Mouse (Mus musculus) granulocyte monocyte progenitor cell, adult 5-6 weeks (primary cell): ENCODE data around the gene Mus81. TPM values are rescaled to one million over a fixed set of nuclear protein-coding genes. Genes with fewer than 3 reads are reported as not detected.
A peak's percentile ranks its signal among the peaks of the same experiment; 100 is the strongest.

ENCODE experiments used
- ATAC-seq: replicated peaks from 2 replicates; pipeline ENCODE4 v1.8.0; 2016; ENCODE audit warnings: mild to moderate bottlenecking, moderate TSS enrichment, inconsistent platforms; ENCODE audit not compliant: poor library complexity, severe bottlenecking
- total RNA-seq, 2 experiments: library from RNA; stranded (forward) in 1 of 2; stranded (reverse) in 1 of 2; fragments of 200-712, 200-1000 nt in 1 of 2; fragments of >200 nt in 1 of 2; fragmentation: Nextera tagmentation in 1 of 2; gene quantifications; 2 replicates each; pipeline ENCODE4 v1.2.3; 2014 to 2017

The Mus81 gene
- total RNA-seq (2014; fragmentation: Nextera tagmentation) (23.9 and 39.7 TPM in 2 replicates), total RNA-seq (2017) (9.4 and 13.5 TPM in 2 replicates)

DNA sequence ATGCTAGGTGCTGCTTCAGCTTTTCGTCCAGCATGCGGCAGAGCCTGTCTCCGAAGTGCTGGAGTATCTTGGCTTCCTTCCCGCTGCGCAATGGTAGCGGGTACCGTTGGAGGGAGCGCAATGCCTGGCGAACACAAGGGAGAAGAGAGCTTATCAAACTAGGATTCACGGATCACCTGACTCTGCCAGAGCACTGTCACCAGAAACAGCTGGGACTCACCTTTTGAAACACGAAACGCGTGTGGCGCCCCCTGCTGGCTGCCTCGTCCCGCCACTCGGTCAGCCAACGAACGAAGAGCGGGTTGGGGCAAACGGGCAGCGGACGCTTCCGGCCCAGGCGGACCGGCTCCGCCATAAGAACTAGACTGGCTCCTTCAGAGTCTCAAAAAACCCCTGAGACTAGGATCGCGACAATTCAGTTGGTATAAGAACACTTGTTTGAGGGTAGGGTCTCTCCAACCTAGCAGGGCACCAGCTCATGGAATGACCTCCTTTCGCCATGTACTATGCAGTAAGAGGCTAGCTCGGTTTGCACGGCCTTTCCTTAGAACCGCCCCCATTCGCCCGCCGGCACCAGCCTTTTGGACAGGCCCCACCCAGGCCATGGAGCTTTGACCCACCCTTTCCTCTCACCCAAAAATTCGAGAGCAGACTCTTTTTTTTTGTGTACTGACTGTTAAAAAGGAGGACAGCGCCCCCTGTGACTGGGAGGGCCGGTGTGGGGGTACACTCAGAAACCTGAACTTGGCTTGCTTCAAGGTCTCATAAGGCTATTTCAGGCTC, at the start of gene Mus81:
TSS of gene Mus81 (minus strand) at position 635 of the 783 bp plus-strand sequence.
- ATAC-seq: peak; percentile 29

DNA sequence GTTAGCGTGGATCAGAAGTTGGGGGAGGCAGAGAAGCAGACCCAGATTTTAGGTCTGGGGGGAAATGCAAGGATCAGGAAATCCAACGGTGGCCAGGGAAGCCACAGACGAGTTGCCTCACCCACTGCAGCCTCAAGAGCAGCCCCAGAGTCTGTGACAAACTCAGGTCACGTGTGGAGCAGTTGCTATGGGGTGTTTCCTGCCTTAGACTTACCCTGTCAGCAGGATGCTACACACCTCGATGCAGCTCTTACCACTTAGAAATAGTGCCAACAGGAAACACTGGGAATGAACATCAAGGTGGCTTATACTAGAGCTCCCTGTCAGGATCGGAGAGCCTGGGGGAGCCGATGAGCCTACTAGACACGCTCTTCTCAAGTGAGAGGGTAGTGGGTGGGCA, 44.3 kb upstream of the Mus81 start:
- ATAC-seq: peak; percentile 20; the same call in 1 of the 2 replicates

GRCm38 (mm10) chr19:5530138-5530524, 41.9 kb upstream of the Mus81 start:
- no peak for ATAC-seq

- ATAC-seq: peak; percentile 95
Measured at GRCm38 (mm10) chr19:5529325-5530137, 41.3 kb upstream of the Mus81 start.

- no peak for ATAC-seq
Measured at GRCm38 (mm10) chr19:5525204-5525603, 37.0 kb upstream of the Mus81 start.

GRCm38 (mm10) chr19:5518721-5519120, 30.5 kb upstream of the Mus81 start:
- no peak for ATAC-seq

GRCm38 (mm10) chr19:5516906-5517505, 28.8 kb upstream of the Mus81 start:
- no peak for ATAC-seq

DNA sequence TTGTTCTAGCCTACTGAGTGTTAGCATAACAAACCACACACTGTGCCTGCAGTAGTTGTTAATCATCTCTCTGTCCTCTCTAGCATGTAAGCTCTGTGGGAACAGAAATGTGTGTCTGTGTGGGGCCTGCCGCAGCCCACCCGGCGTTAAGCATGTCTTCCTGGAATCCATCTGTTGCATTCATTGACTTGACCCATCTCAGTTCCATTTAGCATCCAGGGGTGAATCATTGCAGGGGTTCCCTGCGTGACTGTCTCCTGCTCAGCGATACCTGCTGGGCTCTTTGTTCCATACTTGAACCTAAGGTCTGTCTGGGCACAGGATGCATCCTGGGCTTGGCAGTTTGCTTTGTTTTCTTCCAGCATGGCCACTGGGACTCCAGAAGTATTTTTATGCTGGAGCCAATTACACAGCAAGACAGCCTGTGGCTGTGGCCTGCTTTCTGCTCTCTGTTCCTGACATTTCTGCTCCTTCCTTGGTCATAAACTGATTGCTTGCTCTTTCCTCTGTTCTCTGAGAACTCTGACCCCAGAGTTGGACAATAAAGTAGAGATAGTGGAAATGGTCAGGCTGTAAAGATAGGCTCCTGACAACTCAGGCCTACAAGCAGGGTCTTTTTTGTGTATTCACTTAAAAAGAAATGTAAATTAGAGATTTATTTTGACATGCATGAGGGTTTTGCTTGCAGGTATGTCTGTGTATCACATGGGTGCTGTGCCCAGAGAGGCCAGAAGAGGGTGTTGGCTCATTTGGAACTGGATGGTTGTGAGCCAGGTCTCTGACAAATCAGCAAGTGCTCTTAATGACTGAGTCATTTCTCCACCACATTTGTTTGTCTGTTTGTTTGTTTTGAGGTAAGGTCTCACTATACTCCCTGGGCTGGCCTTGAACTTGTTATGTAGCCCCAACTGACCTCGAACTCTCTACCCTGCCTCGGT, 27.9 kb upstream of the Mus81 start:
- ATAC-seq: no peak

GRCm38 (mm10) chr19:5513005-5513349, 24.8 kb upstream of the Mus81 start:
- ATAC-seq: no peak

DNA sequence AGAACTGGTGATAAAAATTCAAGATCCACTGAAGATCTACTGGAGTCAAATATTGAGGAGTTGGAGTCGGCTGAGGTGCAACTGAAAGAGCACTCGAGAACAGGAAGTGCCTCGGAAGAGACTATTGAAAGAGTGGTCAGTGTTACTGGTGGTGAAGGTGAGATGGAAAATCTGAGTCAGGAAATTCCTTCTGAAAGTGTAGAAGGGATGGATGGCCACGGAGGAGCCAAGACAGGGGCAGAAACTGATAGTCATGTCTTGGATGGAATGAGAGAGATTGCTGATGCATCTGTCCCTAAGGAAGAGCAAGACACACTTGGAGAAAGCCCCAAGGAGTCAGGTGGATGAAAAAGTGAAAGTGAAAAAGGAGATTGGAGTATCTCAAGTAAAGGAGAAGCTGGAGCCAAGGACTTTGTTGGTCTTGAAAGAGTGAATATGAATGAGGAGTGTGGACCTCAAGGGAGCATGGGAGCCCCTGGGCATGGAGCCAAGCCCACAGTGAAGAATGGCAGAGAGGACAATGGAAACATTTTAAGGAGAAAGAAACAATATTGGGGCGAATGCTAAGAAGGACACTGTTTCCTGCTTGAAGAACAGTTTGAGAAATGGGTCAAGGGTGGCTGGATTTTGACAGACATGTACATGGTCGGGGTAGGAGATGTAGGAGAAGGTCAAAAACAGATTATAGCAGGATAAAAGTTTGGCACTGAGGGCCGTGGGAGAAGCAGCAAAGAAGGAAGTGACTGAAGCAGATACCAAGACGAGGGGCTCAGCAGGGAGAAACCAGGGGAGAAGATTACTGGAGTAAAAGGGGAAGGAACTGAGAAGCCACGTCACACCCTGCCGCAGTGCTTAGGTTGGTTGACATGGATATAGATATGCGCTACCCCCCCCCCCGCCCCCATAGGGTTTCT, 24.1 kb upstream of the Mus81 start:
- peak; percentile 73 for ATAC-seq

DNA sequence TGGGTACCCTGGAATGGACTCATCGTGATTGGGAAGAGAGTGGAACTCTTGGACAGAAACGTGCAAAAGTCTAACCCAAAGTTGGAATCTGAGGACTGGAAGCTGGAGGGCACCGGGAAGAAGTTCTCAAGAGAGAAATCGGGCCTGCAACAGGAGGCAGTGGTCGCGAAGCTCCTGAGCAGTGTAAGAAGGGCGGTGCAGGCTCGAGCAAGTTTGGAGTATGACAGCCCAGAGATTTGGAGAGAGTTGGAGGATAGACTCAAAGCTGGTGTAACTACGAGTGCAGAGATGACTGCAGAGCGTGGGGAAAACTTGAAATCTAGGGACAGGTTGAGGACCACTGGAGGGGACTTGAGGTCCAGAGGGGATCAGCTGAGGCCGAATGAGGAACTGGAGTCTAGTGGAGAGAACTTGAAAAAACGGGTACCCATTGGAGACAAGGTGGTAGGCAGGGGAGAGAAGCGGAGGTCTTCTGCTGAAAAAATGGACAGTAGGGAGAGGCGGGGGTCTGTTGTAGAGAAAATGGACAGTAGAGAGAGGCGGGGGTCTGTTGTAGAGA, 23.0 kb upstream of the Mus81 start:
- ATAC-seq: no peak

- peak; percentile 85 for ATAC-seq
Measured at GRCm38 (mm10) chr19:5510031-5511026, 22.1 kb upstream of the Mus81 start, which contains the start of gene Snx32. Snx32 (minus strand) TSS chr19:5510538.

GRCm38 (mm10) chr19:5503687-5504086, 15.5 kb upstream of the Mus81 start, which contains the start of gene 1700020D05Rik:
1700020D05Rik (minus strand) TSS chr19:5503787.
- no peak for ATAC-seq

DNA sequence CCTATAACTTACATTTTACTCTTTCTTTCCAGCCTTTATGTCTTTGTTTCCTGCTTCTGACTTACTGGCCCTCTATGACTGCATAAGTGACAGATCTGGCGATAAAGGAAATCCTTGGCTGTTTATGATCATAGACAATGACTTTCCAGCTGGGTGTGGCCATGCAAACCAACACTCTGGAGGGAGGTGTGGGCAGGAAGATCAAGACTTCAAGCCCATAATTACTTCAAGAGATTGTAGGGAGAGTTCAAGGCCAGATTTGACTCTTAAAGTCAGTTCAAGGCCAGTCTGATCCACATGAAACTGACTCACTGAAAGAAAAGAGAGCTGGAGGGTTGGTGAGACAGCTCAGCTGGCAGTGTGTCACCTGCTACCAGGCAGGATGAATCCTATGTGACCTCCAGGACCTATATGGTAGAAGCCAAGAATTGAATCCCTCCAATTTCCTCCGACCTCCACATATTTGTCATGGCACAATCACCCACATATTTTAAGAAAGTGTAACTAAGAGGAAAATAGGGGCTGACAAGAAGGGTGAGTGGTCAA, 12.2 kb upstream of the Mus81 start:
- ATAC-seq: no peak

DNA sequence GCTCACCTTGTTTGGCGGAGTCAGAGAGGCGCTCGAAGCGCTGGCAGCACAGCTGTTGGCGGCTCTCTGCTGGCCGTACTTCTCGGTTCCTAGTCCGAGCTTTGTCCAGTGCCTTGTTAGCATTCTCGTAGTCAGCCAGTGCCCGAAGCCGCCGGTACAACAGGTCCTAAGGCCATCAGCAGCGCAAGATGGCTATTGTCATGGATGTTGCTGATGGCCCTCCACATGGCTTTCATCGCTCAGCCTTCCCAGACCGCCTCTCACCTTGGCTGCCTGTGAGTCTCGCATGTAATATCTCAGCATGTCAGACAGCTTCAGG, 7.8 kb upstream of the Mus81 start:
- no peak for ATAC-seq

GRCm38 (mm10) chr19:5495353-5496051, 7.3 kb upstream of the Mus81 start:
- no peak for ATAC-seq

GRCm38 (mm10) chr19:5494314-5494713, 6.1 kb upstream of the Mus81 start:
- ATAC-seq: no peak
